Mouse (Mus musculus) kidney, postnatal 36 days (tissue): ENCODE data around the gene Gm2696.
"Not testable (repeated sequence)": the region's sequence is repeated elsewhere in the genome, so short reads cannot be mapped to it uniquely, and the experiment has no call there.

ENCODE experiments used
- DNase-seq, 2 experiments: peaks; one replicate each; pipeline ENCODE4 v3.0.0; 2021 to 2022; ENCODE audit warnings: mixed read lengths in 2 of 2

Gm2696 gene

GRCm38 (mm10) chr10:77814382-77814781 lies at the start of gene Gm2696:
Gene Gm2696 (plus strand): TSS chr10:77814682.
- no peak for DNase-seq

GRCm38 (mm10) chr10:77769727-77770126 lies 44.8 kb upstream of the Gm2696 start:
- DNase-seq = no peak

- DNase-seq = not testable (repeated sequence)
Measured at GRCm38 (mm10) chr10:77771225-77771624, 43.3 kb upstream of the Gm2696 start, which contains the start of gene Gm3238. Gene Gm3238 (minus strand): TSS chr10:77771325.

- not testable (repeated sequence) for DNase-seq
Measured at GRCm38 (mm10) chr10:77772142-77772541, 42.3 kb upstream of the Gm2696 start.

- DNase-seq = not testable (repeated sequence)
Measured at GRCm38 (mm10) chr10:77776844-77777243, 37.6 kb upstream of the Gm2696 start, which contains the start of gene Gm7138. Gene Gm7138 (minus strand): TSS chr10:77776944.

- DNase-seq = not testable (repeated sequence)
Measured at GRCm38 (mm10) chr10:77782442-77782841, 32.0 kb upstream of the Gm2696 start, which contains the start of gene Gm3250. Gene Gm3250 (minus strand): TSS chr10:77782542.

- not testable (repeated sequence) for DNase-seq
Measured at GRCm38 (mm10) chr10:77783396-77783795, 31.1 kb upstream of the Gm2696 start.

- not testable (repeated sequence) for DNase-seq
Measured at GRCm38 (mm10) chr10:77787876-77788275, 26.6 kb upstream of the Gm2696 start, which contains the start of gene Gm7137. Gene Gm7137 (minus strand): TSS chr10:77788200.

GRCm38 (mm10) chr10:77788621-77789020 lies 25.9 kb upstream of the Gm2696 start:
- no peak for DNase-seq

GRCm38 (mm10) chr10:77794976-77795375 lies 19.5 kb upstream of the Gm2696 start, which contains the start of gene Gm9639:
Gene Gm9639 (minus strand): TSS chr10:77795076.
- no peak for DNase-seq

- no peak for DNase-seq
Measured at GRCm38 (mm10) chr10:77797677-77798076, 16.8 kb upstream of the Gm2696 start.

GRCm38 (mm10) chr10:77798164-77798920 lies 16.1 kb upstream of the Gm2696 start:
- not testable (repeated sequence) for DNase-seq

- DNase-seq = no peak
Measured at GRCm38 (mm10) chr10:77798921-77799508, 15.5 kb upstream of the Gm2696 start, which contains the start of gene Gm19668. Gene Gm19668 (minus strand): TSS chr10:77799133.

- no peak for DNase-seq
Measured at GRCm38 (mm10) chr10:77804095-77804494, 10.4 kb upstream of the Gm2696 start.

- DNase-seq = no peak
Measured at GRCm38 (mm10) chr10:77811743-77812142, 2.7 kb upstream of the Gm2696 start, which contains the start of gene Gm9507. Gene Gm9507 (minus strand): TSS chr10:77811843.

- DNase-seq = peak; percentile 3 to 53
Measured at GRCm38 (mm10) chr10:77815514-77815913, 1.0 kb downstream of the Gm2696 start.

GRCm38 (mm10) chr10:77818523-77818922 lies 4.0 kb downstream of the Gm2696 start:
- no peak for DNase-seq

GRCm38 (mm10) chr10:77819203-77819602 lies 4.7 kb downstream of the Gm2696 start:
- DNase-seq = no peak

GRCm38 (mm10) chr10:77826951-77827350 lies 12.5 kb downstream of the Gm2696 start, which contains the start of gene Krtap10-4:
Gene Krtap10-4 (minus strand): TSS chr10:77827095.
- no peak for DNase-seq

GRCm38 (mm10) chr10:77835647-77836046 lies 21.2 kb downstream of the Gm2696 start, which contains the start of gene Krtap10-10:
Gene Krtap10-10 (plus strand): TSS chr10:77835947.
- no peak for DNase-seq

GRCm38 (mm10) chr10:77839006-77839405 lies 24.5 kb downstream of the Gm2696 start:
- DNase-seq = no peak

- DNase-seq = no peak
Measured at GRCm38 (mm10) chr10:77846503-77846902, 32.0 kb downstream of the Gm2696 start, which contains the start of gene Gm36176. Gene Gm36176 (plus strand): TSS chr10:77846803.

- DNase-seq = no peak
Measured at GRCm38 (mm10) chr10:77846961-77847360, 32.5 kb downstream of the Gm2696 start.
